In the genomic region with DNA sequence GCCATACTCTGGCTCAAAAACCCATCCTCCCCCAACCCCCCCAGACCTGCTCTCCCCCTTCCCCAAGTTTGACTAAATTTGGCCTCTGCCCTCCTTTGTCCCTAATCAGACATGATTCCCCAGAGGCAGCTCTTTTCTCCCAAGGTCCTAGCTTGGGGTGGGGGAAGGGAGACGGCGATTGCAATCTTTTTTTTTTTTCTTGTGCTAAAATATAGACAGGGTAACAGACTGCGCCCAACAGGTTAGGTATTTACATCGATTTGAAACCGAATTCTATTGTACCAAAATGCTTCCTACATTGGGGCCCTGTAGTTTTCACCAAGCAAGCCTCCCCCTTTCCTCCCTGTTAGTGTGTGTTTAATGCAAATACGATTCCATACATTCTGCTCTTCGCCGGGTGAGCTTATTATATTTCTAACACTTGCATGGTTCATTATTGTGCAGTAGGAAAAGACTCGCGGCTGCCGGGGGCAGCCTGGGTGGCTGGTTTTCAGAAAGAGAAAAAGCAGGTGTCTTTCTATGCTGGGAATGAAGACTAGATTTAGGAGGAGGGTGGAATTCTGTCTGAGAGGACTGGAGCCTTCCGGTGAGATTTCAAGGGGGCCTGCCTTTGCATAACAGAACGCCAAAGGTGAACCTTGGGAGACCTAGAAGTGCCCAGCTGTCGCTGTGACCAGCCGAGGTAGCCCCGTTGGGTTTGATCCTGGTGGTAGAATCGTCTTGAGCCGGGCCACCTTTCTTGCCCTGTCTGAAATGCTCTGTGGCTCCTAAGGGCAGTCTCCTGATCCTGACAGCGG, we compare ENCODE assay signal across 9 mouse cellular contexts.
A peak's percentile ranks its signal among the peaks of the same experiment; 100 is the strongest.
DNase-seq lines count a peak whose midpoint lies in the region; ATAC-seq and TF ChIP-seq lines count a peak whose summit lies in the region.
"Had no signal": no experiment of that assay in that cellular context is flagged by ENCODE, and none has a peak within 500 bp of the region (broad histone marks: within the 10 kb centered on the region; RNA-seq: fewer than 3 reads in every experiment).

No protein-coding gene starts in this region.

- 20% methylated on average over 19 of the region's 19 CpGs for WGBS in kidney, embryonic 14.5 days
- 4% methylated on average over 19 of the region's 19 CpGs for WGBS in embryonic facial prominence, embryonic 11.5 days
- 29% methylated on average over 19 of the region's 19 CpGs for WGBS in intestine, embryonic 15.5 days
- 19% methylated on average over 19 of the region's 19 CpGs for WGBS in midbrain, postnatal 0 days
- 56% methylated on average over 19 of the region's 19 CpGs for whole genome bisulfite sequencing in cerebellum, adult 2 months

- peak overlapping the region; percentile 95 for H3K4me2 ChIP-seq in kidney, embryonic 14.5 days (replicated peaks; ENCODE audit: low read depth, low read length)
- H3K4me2 ChIP-seq in embryonic facial prominence, embryonic 11.5 days (ENCODE audit: low read depth, low read length): peak overlapping the region; percentile 94
- peak overlapping the region; percentile 96 for H3K4me2 ChIP-seq in intestine, embryonic 15.5 days (replicated peaks)
- H3K4me2 ChIP-seq in midbrain, postnatal 0 days (ENCODE audit: low read depth, low read length, poor library complexity, severe bottlenecking): peak overlapping the region; percentile 99

- no peak for DNase-seq in kidney, postnatal 10 days
- no peak for DNase-seq in embryonic facial prominence, embryonic 11.5 days (ENCODE audit: low spot score)
- no peak for DNase-seq in midbrain, postnatal 0 days (ENCODE audit: low spot score)
- DNase-seq in cerebellum, adult 18-20 months: no peak
- no peak for DNase-seq in cerebellum, adult 2 months
- no peak for DNase-seq in frontal cortex, postnatal 14 days (ENCODE audit: low spot score in 2 of 2)

- no peaks in the 10 kb centered on the region for H3K27me3 ChIP-seq in kidney, embryonic 14.5 days (ENCODE audit: control insufficient read depth, insufficient read depth, low read length)
- H3K27me3 ChIP-seq in embryonic facial prominence, embryonic 11.5 days (ENCODE audit: control insufficient read depth, insufficient read depth, low read length): no peaks in the 10 kb centered on the region
- H3K27me3 ChIP-seq in intestine, embryonic 15.5 days (replicated peaks): no peaks in the 10 kb centered on the region
- H3K27me3 ChIP-seq in midbrain, postnatal 0 days (ENCODE audit: insufficient read depth, low read length): no peaks in the 10 kb centered on the region
- H3K27me3 ChIP-seq in cerebellum, adult 2 months (ENCODE audit: control insufficient read depth, insufficient read depth, low read length): no peaks in the 10 kb centered on the region; the same call in 1 of the 2 replicates

- H3K4me1 ChIP-seq in kidney, embryonic 14.5 days (ENCODE audit: control insufficient read depth, insufficient read depth, low read length): peaks cover 75% of the 10 kb centered on the region
- peaks cover 31% of the 10 kb centered on the region for H3K4me1 ChIP-seq in embryonic facial prominence, embryonic 11.5 days (ENCODE audit: control insufficient read depth, insufficient read depth, low read length)
- H3K4me1 ChIP-seq in intestine, embryonic 15.5 days (replicated peaks): peaks cover 79% of the 10 kb centered on the region
- H3K4me1 ChIP-seq in midbrain, postnatal 0 days (ENCODE audit: insufficient read depth, low read length): peaks cover 3% of the 10 kb centered on the region; the same call in 1 of the 2 replicates
- H3K4me1 ChIP-seq in cerebellum, adult 2 months (ENCODE audit: control insufficient read depth, insufficient read depth, low read length): peaks cover 3% of the 10 kb centered on the region; the same call in 1 of the 2 replicates

- H3K9me3 ChIP-seq in kidney, embryonic 14.5 days (ENCODE audit: control insufficient read depth, low read length): no peaks in the 10 kb centered on the region
- H3K9me3 ChIP-seq in embryonic facial prominence, embryonic 11.5 days (replicated peaks; ENCODE audit: control insufficient read depth, low read length): no peaks in the 10 kb centered on the region
- H3K9me3 ChIP-seq in intestine, embryonic 15.5 days: no peaks in the 10 kb centered on the region
- no peaks in the 10 kb centered on the region for H3K9me3 ChIP-seq in midbrain, postnatal 0 days (ENCODE audit: low read length)

- H3K4me3 ChIP-seq in kidney, embryonic 14.5 days (ENCODE audit: low read length): peak overlapping the region; percentile 81
- peak overlapping the region; percentile 82 for H3K4me3 ChIP-seq in embryonic facial prominence, embryonic 11.5 days (ENCODE audit: low read depth, low read length)
- peak overlapping the region; percentile 85 for H3K4me3 ChIP-seq in intestine, embryonic 15.5 days (replicated peaks)
- H3K4me3 ChIP-seq in midbrain, postnatal 0 days (ENCODE audit: low read depth, low read length): peak overlapping the region; percentile 78
- H3K4me3 ChIP-seq in cerebellum, adult 2 months (replicated peaks; ENCODE audit: insufficient read depth, low read depth, low read length): no peak overlapping the region

- ATAC-seq in kidney, embryonic 14.5 days (ENCODE audit: low FRiP score, low TSS enrichment): no peak
- no peak for ATAC-seq in embryonic facial prominence, embryonic 11.5 days (replicated peaks; ENCODE audit: insufficient number of reproducible peaks, low FRiP score, low TSS enrichment, low read depth)
- ATAC-seq in intestine, embryonic 15.5 days: no peak
- no peak for ATAC-seq in midbrain, postnatal 0 days (ENCODE audit: low FRiP score)

- peak overlapping the region; percentile 92 for H3K27ac ChIP-seq in kidney, embryonic 14.5 days (ENCODE audit: low read depth, low read length)
- H3K27ac ChIP-seq in embryonic facial prominence, embryonic 11.5 days (replicated peaks; ENCODE audit: low read depth, low read length): peak overlapping the region; percentile 92
- H3K27ac ChIP-seq in intestine, embryonic 15.5 days: peak overlapping the region; percentile 95
- peak overlapping the region; percentile 100 for H3K27ac ChIP-seq in midbrain, postnatal 0 days (ENCODE audit: low read depth, low read length)
- no peak overlapping the region for H3K27ac ChIP-seq in cerebellum, adult 2 months (ENCODE audit: insufficient read depth, low read length)

- H3K36me3 ChIP-seq in kidney, embryonic 14.5 days (ENCODE audit: control insufficient read depth, insufficient read depth, low read length): no peaks in the 10 kb centered on the region
- H3K36me3 ChIP-seq in embryonic facial prominence, embryonic 11.5 days (replicated peaks; ENCODE audit: control insufficient read depth, insufficient read depth, low read depth, low read length): no peaks in the 10 kb centered on the region
- no peaks in the 10 kb centered on the region for H3K36me3 ChIP-seq in intestine, embryonic 15.5 days
- H3K36me3 ChIP-seq in midbrain, postnatal 0 days (ENCODE audit: insufficient read depth, low read length): no peaks in the 10 kb centered on the region
- H3K36me3 ChIP-seq: G1E had no signal

- H3K9ac ChIP-seq in kidney, embryonic 14.5 days (ENCODE audit: low read depth, low read length): peak overlapping the region; percentile 93; the same call in 1 of the 2 replicates
- peak overlapping the region; percentile 92 for H3K9ac ChIP-seq in embryonic facial prominence, embryonic 11.5 days (replicated peaks; ENCODE audit: low read length)
- peak overlapping the region; percentile 86 for H3K9ac ChIP-seq in intestine, embryonic 15.5 days
- peak overlapping the region; percentile 94 for H3K9ac ChIP-seq in midbrain, postnatal 0 days (replicated peaks; ENCODE audit: low read length, poor library complexity, severe bottlenecking)

- TF ChIP-seq POLR2A in cerebellum, adult 2 months (IDR thresholded peaks at IDR 0.05; ENCODE audit: borderline replicate concordance, insufficient read depth, low read length): no peak

- TF ChIP-seq CTCF in midbrain, postnatal 0 days (IDR thresholded peaks at IDR 0.05): no peak
- no peak for TF ChIP-seq CTCF in cerebellum, adult 2 months (IDR thresholded peaks at IDR 0.05; ENCODE audit: borderline replicate concordance, insufficient read depth, low read depth, low read length)
